Mouse (Mus musculus): ENCODE results near the gene Slc5a1.

Slc5a1 gene

DNA sequence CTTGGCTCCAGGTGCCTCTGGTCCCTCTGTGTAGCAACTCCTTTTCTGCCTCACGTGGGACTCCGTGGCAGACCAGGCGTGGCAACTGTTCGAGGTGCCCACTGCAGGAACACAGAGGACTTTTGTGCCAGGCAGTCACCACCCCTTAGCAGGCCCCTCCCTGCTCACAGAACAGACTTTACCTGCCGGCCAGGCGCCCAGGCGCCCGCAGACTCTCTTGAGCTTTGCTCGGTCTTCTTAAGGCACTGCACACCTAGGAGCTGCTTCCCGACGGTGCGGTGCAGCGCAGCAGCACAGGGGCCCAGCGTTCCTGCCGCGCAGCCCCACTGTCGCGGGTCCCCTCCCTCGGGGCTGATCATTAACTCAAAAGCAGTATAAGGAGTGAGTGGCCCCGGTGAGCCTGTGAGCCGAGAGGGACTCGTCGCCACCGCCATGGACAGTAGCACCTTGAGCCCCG, at the start of gene Slc5a1:
Slc5a1 (plus strand) TSS at position 195 of the 457 bp plus-strand sequence.
- DNase-seq (ENCODE audit: low spot score in 2 of 2): no peak

DNA sequence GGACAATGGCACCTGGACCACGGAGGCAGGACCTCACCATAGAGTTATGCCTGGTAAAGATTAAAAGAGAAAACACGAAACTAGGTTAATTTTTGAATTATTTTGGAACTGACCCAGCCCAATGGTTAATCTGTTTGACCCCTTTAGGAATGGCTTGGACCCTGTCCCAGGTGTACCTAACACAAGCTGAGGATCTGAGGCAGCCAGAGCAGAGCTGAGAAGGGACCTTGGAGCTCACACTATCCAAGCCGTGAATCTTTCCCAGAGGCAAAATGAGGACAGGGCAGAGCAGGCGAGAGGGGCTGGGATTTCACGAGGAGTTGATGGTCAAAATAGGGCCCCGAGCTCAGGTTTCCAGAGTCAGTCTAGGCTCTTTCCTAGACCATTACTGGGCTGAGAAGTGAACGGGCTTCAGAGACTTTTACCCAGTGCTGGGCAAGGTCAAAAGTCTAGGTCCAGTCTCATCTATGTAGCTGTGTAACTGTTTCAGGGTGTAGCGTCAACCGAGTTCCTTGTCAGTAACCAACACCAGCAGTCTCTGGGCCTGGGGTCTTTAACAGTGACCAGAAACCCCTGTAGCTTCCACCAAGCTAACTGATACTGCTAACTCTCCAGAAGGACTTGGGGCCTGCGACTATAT, 47.8 kb upstream of the Slc5a1 start:
- no peak for DNase-seq (ENCODE audit: low spot score in 2 of 2)

DNA sequence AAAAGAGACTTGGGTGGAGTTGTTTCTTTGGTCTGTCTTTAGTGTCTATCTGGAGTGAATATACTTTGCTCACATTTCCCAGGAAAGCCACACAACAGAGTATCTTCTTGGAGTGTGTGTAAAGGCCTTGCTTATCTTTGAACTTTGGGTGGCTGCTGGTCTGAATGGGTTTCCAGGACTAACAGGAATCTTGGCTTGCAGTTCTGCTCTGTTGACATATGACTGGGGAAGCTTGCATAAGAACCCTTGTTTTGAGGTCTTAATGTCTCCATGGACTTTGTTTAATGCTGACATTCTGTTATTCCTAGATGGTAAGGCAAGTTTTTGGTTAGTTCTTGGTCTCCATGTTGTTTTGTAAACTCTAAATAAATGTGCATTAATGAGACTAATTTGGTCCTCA, 33.9 kb upstream of the Slc5a1 start:
- no peak for DNase-seq (ENCODE audit: low spot score in 2 of 2)

DNA sequence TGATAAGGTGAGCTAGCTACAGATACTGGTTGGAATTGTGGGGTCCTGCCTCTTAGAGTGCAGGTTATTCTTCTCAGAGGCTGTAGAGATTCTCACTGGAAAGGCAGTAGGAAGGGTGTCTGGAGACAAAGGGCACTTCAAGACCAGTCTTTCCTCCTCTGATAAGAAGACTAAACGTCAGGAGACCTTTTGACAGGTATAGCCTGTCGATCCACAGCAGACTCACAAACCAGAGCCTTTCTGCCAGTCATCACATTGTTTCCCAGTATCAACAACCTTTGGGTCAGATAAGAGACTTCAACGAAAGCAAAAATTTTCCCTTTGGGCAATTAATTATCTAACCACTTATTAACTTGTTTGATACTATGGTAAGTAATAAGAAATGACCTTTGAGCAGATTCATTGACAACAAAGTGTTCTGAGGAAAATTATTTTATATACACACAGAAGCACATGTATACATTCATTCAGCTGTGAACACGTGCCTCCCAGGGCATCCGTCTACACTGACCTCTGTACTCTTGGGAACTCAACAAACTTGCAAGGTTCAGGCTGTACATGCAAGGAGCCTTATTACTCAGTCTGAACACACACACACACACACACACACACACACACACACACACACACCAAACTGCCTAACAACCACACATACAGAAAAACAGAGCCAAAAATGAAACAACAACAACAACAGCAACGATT, 27.4 kb upstream of the Slc5a1 start:
- no peak for DNase-seq (ENCODE audit: low spot score in 2 of 2)

DNA sequence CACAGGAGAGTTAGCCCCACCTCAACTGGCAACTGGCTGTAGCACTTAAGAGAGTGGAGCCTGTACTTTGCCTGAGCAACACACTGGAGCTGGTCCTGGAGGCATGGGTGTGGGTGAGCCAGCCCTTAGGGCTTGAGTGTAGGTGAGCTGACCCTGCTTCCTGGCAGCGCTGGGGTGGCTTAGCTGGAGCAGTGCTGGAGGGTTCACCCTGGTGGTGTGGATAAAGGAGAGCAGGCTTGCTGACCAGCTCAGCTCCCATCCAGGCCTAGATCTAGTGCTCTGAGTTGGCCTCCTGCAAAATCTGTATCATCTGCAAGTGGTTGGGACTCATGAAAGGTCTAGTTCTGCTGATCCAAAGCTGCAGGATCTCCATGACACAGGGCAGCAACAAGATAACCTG, 21.1 kb upstream of the Slc5a1 start:
- no peak for DNase-seq (ENCODE audit: low spot score in 2 of 2)

DNA sequence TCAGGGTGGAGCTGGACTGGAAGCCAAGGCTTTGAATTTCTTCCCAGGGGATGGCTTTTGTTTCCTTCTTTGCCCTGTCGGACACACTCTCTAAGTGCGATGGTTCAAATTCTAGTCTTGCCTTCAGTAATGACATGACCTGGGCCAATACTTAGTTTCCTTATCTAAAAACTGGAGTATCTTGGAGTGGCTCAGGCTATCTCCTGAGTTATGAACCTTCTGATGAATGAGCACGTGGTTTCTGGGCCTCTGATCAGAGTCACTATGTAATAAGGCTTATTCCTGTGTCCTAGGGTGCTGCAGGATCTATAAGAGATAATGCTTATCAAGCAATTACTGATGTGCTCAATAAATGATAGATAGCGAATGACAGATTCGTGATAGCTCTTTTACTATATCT, 19.4 kb upstream of the Slc5a1 start:
- DNase-seq (ENCODE audit: low spot score in 2 of 2): no peak

DNA sequence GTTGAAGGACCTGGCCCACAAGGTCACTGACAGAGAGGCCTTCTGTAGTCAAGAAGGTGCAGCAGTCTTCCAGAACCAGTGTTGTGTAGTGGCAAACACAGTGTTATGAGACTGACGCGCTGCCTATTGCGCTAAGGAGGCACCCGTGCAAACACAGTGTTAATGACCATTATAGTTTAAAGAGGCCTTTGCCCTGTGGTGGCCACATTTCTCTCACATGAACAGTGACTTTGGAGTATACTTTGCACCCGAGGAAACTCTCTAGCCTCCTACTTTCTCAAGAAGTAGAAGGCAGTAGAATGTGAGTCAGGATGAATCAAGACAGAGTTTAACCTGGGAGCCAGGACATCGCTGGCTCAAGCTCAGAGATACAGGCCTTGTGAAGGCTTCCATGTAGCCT, 12.7 kb upstream of the Slc5a1 start:
- no peak for DNase-seq (ENCODE audit: low spot score in 2 of 2)

DNA sequence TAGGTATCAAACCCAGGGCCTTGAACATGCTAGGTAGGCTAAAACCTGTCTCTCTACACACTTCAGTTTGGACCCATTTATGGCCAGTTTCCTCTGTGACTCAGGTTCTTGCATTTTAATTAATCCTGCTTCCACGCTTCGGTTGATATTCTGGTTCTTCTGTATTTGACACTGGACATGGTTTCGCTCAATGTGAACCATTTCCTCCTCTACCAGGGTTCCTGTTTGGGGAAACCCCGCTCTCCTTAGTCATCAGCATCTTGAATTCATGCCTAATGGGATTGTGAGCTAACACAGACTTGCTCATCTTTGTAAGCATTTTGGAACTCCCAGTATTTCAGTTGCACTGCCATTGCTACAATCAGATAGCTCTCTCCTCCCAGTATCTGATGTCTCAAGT, 8.7 kb upstream of the Slc5a1 start:
- DNase-seq (ENCODE audit: low spot score in 2 of 2): no peak

DNA sequence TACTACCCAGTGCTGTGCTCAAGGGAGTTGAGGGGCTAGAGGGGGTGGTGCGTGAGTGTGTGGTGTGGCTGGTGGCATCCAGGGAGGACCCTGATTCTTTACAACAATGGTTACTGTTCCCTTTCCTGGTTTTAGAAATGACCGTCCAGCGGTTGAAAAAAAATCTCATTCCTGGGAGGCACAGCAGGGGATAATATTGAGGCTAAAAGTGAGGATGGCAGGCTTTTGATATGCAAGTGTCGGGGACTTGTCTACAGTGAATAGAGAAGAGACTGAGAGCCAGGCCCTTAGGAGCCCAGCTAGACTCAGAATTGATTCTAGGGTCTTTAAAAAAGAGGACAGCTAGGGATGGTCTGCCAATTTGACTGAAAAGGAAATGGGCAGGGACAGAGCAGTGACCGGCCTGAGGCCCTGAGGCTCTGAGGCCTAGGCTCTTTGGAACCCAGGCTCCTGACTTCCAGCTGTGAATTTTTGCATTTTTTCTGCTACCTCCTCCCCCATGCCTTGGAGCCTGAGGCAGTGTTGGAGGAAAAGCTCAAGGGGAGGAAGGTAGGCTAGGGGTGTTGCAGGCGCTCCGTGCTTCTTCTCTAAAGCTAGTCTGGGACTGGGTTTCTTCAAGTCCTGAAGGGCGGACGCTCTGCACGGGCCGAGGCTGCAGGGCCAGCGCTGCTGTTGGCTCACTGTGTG, 1.5 kb upstream of the Slc5a1 start:
- DNase-seq (ENCODE audit: low spot score in 2 of 2): no peak

DNA sequence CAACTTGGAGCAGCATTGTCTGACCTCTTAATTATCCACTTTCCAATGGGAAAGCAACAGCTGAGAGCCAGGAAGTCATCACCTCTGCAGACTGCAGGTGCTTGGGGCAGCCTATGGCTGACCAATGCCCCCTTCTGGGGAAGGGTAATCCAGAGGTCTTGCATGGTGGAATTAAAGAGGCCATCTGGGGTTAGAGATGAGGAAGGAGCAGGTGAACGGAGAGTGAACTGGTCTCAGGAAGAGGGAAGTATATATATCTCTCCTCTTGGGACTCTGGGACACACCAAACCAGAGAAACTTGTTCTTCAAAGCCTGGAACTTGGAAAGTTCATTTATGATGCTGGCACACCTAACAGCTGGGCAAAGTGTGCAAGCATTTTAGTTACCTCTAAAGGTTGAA, 857 bp downstream of the Slc5a1 start:
- no peak for DNase-seq (ENCODE audit: low spot score in 2 of 2)

DNA sequence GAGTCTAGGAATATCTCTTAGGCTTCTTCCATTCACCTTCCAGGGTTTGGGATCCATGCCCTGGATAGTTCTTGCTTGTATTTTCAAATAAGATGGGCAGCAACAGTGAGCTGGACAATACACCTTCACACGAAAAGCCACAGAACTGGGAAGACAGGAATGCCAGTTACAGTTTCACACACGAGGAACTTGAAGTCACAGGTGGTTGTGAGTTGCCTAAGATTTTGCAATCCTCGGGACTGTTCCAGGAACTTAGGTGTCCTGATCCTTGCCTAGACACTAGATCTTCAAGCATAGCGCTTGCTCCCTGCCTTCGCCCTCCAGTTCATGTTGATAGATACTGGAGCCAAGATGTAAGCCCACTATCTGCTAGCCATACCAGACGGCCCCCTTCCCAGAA, 1.6 kb downstream of the Slc5a1 start:
- DNase-seq (ENCODE audit: low spot score in 2 of 2): no peak

DNA sequence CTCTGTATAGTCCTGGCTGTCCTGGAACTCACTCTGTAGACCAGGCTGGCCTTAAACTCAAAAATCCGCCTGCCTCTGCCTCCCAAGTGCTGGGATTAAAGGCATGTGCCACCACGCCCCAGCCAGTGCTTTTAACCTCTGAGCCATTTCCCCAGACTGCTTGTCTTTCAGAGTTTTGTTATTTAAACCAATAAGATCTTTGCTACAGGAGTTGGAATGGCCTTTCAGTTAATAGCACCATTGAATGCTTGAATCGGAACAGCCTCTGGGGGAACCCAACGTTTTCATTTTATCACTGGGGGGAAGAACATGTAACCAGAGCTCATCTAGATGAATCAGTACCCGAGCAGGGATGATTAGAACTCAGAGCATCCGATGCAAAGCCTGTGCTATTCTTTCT, 3.0 kb downstream of the Slc5a1 start:
- no peak for DNase-seq (ENCODE audit: low spot score in 2 of 2)

DNA sequence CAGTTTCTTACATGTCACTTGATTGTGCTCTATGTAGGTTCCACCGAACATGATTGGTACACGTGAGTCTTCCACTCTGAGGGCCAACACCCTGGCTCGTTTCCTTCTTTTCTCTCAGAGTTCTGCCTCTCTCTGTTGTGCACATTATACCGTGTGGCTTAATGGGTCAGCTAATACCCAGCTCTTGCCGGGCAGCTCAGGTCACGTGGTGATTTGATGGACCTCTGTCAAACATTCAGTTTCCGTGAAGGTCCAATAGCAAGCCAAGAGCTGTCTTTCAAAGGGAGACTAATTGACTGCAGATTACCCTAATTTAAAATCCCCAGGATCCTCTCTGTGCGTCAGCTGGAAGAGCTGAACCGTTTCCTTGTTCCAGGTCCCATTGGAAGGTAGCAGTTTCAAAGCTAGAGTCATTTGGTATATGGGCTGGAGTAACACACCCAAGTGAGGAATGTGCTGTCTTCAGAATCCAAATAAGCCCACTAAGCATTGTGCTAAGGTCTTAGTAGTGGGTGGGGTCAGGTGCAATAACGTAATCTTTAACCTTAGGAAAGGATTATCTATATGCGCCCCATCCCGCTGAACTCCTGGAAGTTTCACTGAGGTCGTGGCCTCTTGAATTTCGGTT, 3.9 kb downstream of the Slc5a1 start:
- no peak for DNase-seq (ENCODE audit: low spot score in 2 of 2)

DNA sequence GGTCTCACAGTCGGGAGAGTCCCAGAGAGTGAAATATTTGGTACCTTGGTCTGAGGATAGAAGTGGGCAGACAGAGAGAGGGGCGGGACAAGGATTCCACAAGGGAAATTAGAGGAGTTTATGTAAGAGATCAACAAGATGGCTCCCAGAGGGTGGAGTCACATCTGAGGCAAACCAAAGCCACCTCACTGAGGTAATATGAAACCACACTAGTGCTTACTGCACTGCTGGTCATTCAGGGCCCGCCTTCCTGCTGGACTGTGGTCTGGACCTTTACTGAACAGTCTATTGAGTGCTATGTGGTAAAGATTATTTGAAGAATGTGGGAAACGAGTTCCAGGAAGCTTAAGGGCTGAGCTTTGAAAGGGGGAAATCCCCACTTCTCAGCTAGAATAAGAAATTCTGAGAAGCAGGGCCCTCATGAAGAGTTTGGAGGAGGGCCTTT, 17.9 kb downstream of the Slc5a1 start:
- DNase-seq (ENCODE audit: low spot score in 2 of 2): no peak

DNA sequence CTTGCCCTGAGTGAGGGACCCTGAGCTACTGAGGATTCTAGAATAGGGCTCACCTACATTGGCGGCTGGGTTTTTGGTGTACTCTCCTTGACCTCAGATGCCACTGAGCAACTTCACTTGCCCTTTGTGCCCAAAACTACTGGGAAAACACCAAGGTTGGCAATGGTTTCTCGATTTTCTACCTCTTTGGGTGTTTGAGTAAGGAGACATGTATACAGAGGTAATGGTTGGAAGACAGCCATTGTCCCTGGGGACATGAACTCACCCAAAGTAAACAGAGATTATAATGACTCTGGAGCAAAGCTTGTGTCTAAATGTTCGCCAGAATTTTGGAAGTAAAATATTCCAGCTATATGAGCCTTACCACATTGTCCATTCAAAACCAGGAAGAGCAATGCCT, 19.6 kb downstream of the Slc5a1 start:
- DNase-seq (ENCODE audit: low spot score in 2 of 2): no peak

DNA sequence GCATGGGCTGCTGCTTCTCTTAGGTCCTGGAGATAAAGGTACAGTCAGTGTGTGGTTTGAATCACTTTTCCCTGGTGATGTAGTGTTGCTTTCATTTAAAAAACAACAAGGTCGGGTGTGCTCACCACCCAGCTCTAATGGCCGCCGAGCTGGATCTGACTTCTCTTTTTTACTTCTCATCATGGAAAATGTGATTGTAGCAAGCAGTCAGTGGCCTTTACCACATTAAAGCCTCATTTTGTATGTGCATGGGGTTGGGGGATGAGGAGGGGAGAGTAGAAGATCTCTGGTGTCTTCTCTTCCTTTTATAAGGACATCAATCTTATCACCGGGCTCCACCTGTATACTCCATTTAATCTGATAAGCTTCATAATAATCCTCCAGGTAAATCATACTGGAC, 21.3 kb downstream of the Slc5a1 start:
- no peak for DNase-seq (ENCODE audit: low spot score in 2 of 2)

DNA sequence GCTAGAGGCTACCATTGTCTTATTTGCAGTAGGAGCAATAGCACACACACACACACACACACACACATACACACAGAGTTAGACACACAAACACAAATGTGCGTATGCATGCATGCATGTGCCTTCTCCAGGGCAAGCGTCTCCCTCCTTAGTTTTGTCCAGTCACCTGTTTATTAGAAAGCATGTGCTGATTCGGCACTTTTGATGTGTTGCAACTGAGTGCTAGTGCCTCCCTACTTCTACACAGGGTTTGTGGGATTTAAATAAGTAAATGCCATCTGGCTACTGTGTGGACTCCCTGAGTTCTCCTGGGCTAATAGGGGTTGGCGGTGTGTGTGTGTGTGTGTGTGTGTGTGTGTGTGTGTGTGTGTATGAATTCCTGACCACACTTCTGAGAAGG, 30.1 kb downstream of the Slc5a1 start:
- DNase-seq (ENCODE audit: low spot score in 2 of 2): no peak

DNA sequence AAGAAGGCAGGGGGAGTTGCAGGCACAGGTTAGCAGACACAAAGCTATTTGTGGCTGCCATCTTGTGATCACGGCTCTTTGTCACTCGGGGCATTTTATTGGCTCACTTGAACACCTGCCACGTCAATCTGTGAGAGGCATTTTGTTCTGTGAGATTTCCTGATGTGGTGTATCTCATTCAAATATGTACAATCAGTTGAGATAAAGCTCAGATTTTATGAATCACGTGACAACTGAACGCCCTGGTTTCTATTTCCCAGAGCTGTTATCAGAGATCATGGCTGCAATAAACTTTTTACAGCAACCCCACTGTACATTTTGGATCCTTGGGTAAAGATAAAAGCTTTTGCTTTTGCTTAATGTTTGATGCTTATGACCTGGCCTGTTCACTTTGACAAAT, 31.6 kb downstream of the Slc5a1 start:
- no peak for DNase-seq (ENCODE audit: low spot score in 2 of 2)

DNA sequence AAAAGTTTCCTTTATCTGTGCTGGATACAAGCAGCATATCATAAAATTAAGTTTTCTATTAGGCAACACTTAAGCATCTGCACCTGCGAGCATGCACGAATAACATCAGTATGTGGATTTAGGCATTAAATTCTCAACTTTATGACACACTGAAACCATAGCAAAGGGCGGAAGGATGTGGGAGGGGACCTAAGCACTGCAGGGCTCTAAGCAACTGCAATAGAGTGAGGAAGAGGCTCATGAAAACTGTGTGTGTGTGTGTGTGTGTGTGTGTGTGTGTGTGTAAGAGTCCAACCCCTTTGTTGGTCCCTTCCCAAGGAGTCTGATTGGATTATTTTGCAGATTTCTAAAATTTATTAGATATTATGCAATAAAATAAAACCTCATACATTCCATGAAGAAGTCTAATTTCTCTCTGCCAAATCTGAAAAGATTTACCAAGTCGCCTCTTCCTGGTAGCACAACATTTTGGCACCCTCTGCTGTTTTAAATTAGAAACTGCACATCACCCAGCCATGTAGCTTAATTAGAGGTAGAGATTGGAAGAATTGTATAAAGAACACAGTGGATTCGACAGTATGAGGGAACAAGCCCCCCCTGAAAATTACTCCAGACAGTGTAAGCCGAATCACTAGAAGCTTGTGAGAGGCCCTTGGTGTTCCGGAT, 38.9 kb downstream of the Slc5a1 start:
- DNase-seq (ENCODE audit: low spot score in 2 of 2): peak in 1 of 2 experiments; percentile 73

DNA sequence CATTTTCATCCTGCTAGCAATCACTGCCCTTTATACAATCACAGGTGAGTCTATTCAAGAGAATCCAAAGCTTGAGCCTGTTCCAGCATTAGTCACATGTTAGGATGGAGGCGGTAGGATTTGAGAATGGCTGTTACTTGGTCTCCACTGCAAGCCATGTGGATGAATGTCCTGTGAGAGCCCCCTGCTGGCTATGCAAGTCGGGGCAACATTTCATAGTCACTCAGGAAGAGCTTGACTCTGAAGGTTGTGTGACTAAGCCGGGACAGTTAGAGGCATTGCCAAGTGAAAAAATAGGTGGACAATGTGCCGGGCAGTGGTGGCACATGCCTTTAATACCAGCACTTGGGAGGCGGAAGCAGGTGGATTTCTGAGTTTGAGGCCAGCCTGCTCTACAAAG, 40.0 kb downstream of the Slc5a1 start:
- DNase-seq (ENCODE audit: low spot score in 2 of 2): peak in 1 of 2 experiments; percentile 9

DNA sequence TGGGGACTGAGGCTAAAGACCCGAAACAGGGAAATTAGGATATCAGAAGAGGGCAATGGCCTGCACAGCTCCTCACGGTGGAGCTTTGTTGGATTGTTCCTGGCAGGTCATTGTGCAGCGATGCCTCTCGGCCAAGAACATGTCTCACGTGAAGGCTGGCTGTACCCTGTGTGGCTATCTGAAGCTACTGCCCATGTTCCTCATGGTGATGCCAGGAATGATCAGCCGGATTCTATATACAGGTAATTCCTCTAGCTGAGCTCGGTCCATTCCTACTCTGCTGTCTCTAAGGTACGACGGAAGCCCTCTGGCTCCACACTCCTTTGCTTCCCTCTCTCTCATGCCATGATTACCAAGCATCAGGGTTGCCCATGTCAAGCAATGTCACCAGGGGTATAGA, 42.8 kb downstream of the Slc5a1 start:
- DNase-seq (ENCODE audit: low spot score in 2 of 2): no peak

DNA sequence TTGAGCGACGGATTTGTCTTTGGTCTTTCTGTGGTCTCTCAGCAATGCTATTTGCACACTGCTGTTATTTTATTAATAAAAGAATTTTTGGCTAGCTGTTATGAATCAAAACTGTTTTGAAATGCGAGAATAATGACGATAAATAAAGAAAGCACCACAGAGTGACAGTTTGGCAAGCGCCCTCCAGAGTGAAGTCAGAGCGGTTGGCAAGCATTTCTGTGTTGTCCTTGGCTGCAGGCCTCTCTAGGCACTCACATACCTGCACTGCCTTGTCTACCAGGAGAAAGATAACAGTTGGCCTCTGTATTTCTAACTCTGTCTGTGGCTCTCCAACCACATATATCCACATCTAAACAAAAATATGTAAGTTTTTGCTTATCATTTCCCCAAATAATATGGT, 43.7 kb downstream of the Slc5a1 start:
- no peak for DNase-seq (ENCODE audit: low spot score in 2 of 2)
